Mouse (Mus musculus): ENCODE results near the gene Dnajc3.
A peak's percentile ranks its signal among the peaks of the same experiment; 100 is the strongest.

Gene Dnajc3

DNA sequence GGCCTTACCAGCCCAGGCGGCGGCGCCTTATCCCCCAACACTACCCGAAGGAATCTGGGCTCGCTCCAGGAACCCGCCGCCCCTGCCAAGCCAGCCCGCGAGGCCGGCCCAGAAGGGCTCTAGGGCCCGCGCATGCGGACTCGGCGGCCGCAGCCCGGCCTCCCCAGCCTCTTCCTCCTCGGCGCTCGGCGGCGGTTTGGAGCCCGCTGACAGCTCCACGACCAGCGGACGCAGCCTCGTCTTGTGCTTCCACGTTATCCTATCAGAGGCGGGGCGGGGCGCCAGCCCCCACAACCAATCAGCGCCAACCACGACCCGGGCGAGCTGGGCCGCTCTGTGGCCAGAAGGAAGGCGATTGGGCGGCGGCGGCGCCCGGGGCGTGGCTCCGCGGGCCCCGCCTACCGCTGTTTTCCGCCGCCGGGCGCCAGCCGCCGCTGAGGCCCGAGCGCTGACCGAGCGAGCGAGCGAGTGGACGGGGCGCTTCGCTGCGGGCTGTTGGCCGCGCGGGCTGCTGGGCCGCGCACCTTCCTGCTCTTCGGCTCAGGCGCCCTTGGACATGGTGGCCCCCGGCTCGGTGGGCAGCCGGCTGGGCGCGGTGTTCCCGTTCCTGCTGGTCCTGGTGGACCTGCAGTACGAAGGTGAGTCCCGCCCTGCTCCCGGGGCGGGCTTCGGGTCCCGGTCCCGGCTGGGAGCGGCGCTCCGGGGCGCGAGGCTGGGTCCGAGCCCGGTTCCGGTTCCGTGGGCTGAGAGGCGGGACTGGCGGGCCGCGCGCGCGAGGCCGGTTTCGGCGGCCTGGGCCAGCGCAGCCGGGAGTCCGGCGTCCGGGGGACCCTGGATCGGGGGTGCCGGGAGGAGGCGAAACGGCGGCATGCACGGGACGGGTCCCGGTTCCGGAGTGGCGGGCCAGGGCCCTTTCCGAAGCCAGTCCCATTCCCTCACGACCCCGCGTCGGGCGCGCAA is at the start of gene Dnajc3:
Gene Dnajc3, plus strand, starts transcription at position 444 of the 960 bp plus-strand sequence.
- DNase-seq, result peak; percentile 99

GRCm38 (mm10) chr14:118890101-118890500 is 47.7 kb upstream of the Dnajc3 start:
- no peak for DNase-seq

GRCm38 (mm10) chr14:118895228-118895627 is 42.5 kb upstream of the Dnajc3 start:
- no peak for DNase-seq

GRCm38 (mm10) chr14:118895655-118896054 is 42.1 kb upstream of the Dnajc3 start:
- no peak for DNase-seq

DNA sequence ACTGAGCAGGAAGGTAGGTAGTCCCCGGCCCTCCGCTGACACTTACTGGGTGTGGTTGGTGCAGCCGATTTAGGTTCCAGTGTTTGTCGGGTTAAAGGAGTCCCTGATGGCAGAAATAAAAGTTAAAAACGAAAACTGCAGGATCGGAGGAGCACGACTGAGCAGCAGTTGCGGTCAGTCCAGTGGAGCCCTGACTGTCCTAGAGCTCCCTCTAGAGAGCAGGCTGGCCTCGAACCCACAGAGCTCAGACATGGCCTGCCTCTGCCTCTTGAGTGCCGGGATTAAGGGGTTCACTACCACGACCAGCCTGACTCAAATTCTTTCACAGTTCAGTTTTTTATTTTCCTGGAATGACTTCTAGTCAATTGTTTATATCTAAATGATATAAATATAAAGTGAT is 37.8 kb upstream of the Dnajc3 start:
- no peak for DNase-seq

GRCm38 (mm10) chr14:118900911-118901310 is 36.9 kb upstream of the Dnajc3 start:
- no peak for DNase-seq

DNA sequence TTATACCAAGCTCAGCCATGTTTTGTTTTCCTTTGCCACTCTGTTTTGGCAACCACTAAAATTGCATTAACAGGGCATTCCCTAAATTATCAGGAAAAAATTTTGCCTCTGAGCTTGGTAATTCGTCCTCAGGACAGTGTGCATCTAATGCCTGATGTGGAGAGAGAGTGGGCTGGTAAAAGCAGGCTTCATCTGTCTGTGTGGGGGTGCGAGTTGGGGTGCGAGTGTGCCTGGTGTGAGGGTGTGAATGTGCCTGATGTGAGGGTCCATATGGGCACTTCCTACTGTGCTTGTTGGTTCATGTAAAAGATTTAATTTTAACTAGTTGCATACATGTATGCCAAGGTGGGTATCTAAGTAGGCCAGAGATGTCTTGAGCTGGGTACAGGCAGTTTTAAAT is 34.4 kb upstream of the Dnajc3 start:
- no peak for DNase-seq

DNA sequence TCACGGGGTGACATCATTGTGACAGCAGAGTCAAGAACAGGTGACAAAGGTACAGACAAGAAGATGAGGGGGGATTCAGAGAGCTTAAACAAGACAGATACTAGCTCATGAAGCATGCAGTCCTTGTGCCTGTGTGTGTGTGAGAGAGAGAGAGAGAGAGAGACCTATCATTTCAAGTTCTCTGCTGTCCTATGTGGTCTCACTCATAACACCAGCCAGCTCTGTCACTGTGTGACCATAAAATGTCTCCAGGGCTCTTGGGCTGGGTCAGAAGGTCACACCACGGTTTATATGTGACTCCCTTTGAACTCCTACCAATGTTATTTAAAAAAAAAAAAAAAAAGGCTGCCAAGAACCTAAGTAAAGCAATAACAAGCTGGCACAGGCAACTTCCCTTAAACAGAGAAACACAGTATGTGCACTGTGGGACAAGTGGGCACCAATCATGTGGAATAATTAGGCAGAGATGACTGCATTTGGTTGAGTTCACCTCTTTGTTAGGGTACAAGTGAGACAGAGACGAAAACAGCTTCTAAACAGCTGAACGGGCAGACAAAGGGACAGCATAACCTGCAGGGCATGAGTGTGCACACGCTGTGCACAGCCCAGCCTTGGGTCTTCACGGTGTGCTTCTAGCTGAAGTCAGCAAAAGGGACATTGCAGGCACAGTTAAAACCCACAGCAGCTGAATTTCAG is 33.8 kb upstream of the Dnajc3 start:
- no peak for DNase-seq

DNA sequence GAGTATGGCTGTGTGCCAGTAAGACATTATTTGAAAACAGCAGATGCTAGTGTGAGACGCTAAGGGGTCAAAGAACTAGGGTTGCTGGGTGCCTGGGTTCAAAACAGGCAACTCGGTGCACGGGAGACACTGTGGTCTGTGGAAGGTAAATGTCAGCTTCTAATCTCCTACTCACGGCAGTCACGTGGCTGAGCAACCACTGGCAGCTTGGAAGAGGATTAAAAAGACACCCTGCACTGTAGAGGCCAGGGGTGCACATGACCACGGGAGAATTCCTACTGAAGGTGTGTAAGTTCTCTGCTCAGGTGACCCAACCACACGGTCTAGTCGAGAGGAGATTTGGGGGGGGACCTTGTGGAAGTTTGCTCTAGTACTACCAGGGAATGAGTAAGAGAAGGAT is 30.2 kb upstream of the Dnajc3 start:
- DNase-seq, result no peak

DNA sequence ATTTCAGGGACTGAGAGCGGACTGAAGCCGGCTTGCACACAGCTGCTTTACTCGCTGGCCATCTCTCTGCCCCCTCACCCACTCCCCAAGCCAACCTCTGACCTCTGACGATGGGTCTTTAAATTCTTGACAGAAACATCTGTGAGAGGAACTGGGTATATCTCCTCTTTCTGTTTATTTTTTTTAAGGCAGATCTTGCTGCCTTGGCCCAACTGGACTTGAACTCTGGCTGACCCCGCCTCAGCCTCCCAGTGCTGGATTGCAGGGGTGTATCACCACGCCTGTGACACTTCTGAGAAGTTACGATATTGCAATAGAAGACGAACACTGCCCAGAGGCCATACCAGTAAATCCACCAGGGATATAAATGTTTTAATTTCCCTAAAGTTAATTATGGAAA is 27.9 kb upstream of the Dnajc3 start:
- no peak for DNase-seq

GRCm38 (mm10) chr14:118910332-118911222 is 27.2 kb upstream of the Dnajc3 start:
- DNase-seq, result peak; percentile 80

DNA sequence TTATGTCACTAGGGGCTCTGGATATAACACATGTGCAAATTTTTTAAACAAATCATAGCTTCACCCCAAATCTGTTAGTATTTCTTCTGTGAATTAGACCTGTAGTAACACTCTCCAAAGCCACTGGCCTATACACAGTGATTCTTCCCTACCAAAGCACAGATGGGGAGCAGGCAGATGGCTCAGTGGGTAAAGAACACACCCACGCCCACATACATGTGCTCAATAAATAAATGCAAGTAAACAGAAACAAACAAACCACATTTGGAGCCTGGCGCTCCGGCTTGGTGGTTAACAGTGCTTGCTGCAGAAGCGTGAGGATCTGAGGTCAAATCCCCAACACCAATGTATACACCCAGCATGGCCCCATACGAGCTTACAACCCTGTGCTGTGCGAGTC is 26.3 kb upstream of the Dnajc3 start:
- no peak for DNase-seq

DNA sequence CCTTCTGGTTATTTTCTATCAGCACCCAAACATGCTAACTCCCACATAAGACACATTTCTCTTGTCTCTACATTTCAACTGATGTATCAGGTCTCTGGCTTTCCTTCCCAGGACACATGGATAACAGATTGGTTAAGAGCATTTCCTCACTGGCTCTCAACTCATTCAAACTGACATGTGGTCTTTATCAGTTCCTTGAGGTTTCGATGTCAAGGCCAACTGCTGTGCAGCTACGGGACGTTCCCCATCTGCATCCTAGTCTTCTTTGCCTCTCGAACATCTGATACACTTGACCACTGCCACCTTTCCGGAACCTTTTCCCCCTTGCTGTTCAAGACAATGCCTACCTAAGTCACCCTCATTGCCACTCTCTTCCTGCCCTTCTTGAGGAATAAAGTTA is 24.1 kb upstream of the Dnajc3 start:
- no peak for DNase-seq

GRCm38 (mm10) chr14:118919025-118919424 is 18.8 kb upstream of the Dnajc3 start:
- no peak for DNase-seq

GRCm38 (mm10) chr14:118920654-118921053 is 17.1 kb upstream of the Dnajc3 start:
- DNase-seq, result no peak

DNA sequence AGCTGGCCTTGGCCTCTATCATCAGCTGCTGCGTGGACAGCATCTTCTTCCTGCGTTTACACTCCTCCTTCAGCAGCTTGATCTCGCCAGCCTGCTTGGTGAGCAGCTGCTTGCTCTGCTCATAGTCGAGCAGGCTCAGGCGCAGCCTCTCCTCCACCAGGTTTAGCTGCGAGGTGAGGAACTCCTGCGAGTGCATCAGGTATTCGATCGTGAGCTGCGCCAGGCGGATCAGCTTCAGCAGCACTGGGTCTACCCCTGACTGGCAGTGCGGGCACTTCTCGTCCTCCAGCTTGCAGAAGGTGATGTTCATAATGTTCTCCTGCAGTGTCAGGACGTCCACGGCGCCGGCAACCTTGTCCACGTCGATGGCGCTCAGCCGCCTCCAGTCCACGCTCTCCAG is 15.5 kb upstream of the Dnajc3 start:
- DNase-seq, result no peak

DNA sequence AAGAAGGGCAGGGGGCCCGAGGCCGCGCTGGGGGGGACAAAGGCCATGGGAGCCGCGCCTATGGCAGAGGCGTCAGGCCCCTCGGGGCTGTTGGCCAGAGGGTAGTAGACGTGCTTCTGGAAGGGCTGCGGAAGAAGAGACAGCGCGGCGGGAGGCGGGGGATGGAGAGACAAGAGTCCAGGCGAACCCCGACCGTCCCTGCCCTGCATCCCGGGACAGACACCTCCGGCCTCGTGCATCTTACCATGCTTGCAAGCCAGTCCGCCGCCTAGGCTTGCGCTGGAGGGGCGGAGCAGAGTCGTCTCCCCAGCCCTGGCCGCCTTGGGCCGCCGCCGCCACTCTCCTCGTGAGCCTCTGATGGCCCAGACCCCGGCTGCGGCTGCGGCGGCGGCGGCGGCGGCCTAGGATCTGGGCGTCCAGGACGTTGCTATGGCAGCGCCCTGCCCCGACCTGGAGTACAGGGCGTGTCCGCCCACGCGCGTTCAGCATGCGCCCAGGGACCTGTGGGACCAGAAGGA is 15.1 kb upstream of the Dnajc3 start:
- peak; percentile 29 for DNase-seq

DNA sequence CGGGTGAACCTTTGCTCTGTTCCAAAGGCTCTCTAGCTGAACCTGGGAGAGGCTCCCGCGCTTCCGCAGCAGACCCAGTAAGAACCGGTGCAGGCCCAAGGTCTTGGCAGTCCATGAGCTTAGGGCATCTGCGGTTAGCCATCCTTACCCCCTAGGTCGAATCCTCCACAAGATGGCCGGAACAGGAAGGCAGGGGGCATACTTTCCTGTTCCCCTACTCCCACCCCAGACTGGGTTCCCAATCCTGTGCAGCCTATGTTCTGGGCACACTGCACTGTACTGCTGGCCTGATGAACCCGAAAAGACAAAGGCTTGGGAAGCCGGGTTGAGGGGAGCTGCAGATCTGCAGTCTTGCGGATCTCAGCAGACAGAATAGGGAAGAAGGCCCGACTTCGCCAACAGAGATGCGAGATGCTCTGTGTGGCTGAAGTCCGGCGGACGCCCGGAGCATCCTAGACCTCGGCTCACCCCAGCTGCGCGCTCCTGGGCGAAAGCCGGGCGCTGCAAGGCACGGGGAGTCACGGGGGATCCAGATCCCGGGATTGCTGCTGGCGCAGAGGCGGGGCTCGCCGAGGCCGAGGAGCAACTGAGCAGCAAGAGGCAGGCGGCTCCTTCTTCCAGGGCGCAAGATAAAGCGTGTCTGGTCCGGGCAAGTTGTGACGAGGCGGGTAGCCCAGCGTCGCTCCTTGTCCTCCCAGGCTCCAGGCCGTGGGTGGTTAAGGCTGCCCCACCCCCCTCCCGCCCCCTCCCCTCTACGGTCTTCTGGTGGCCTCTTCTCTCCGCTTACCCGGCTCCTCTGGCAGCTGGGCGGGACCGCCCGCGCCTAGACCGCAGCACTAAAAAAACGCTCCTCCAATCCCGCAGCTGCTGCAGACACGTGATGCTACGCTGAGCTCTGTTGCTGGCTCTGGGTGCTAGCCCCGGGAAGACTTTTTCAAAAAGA is 12.8 kb upstream of the Dnajc3 start, which contains the start of gene Dzip1:
Gene Dzip1, minus strand, starts transcription at position 788 of the 943 bp plus-strand sequence.
- peak; percentile 77 for DNase-seq

- DNase-seq, result no peak
Measured at GRCm38 (mm10) chr14:118928565-118928964, 9.2 kb upstream of the Dnajc3 start.

DNA sequence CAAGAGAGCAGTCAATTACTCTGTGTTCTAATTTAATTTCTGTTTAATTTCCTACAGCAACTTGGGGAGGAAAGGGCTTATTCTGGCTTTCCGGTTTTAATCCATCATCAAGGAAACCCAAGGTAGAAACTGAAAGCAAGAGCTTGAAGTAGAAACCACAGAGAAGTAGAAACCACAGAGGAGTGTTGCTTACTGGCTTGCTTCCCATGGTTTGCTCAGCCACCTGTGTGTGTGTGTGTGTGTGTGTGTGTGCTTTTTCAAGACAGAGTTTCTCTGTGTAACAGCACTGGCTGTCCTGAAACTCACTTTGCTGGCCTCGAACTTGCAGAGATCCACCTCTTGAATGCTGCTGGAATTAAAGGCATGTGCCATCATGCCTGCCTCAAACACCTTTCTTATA is 8.0 kb upstream of the Dnajc3 start:
- no peak for DNase-seq

- no peak for DNase-seq
Measured at GRCm38 (mm10) chr14:118930777-118931176, 7.0 kb upstream of the Dnajc3 start.

DNA sequence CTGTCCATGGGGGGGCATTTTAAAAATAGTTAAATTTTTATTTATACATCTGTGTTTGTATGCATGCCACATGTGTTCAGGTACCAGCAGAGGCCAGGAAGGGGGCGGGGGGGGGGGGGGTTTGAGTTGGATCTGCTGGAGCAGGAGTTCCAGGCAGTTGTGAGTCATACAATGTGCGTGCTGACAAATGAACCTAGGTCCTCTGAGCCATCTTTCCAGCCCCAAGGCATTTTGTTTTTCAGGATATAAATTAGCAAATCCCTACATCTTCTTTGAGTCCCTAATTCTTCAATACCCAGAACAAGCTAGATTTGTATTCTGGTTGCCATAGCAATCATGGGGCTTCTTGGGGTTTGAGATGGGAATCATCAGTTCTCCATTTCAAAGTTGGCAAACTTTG is 6.6 kb upstream of the Dnajc3 start:
- DNase-seq, result no peak
